Mouse (Mus musculus) heart, embryonic 11.5 days (tissue): ENCODE measurements around the gene Pirt. TPM values are rescaled to one million over a fixed set of nuclear protein-coding genes. Genes with fewer than 3 reads are reported as not detected.

Source experiments
- ATAC-seq: fragments of 200-750 bp; cut with Nextera tagmentation; replicated peaks from 2 replicates; pipeline ENCODE4 v1.8.0; 2017; ENCODE audit warnings: moderate library complexity; ENCODE audit not compliant: insufficient number of reproducible peaks, low FRiP score, low TSS enrichment
- H3K27ac ChIP-seq: fragments of 300-500 bp; sonication (generic); 2 replicates; pipeline ENCODE4 v1.5.1; 2014; ENCODE audit warnings: mild to moderate bottlenecking, low read depth, low read length
- H3K27me3 ChIP-seq: fragments of 300-500 bp; sonication (generic); 2 replicates; pipeline ENCODE4 v1.6.1; 2014; ENCODE audit warnings: mild to moderate bottlenecking, low read length, mixed read lengths; ENCODE audit not compliant: control insufficient read depth, insufficient read depth
- H3K36me3 ChIP-seq: fragments of 300-500 bp; sonication (generic); 2 replicates; pipeline ENCODE4 v1.6.1; 2014; ENCODE audit warnings: mild to moderate bottlenecking, low read length, moderate library complexity, mixed read lengths; ENCODE audit not compliant: control insufficient read depth, insufficient read depth
- H3K4me1 ChIP-seq: fragments of 300-500 bp; sonication (generic); 2 replicates; pipeline ENCODE4 v1.6.1; 2014; ENCODE audit warnings: low read length; ENCODE audit not compliant: control insufficient read depth, insufficient read depth
- H3K4me2 ChIP-seq: fragments of 300-500 bp; sonication (generic); 2 replicates; pipeline ENCODE4 v1.6.1; 2014; ENCODE audit warnings: mild to moderate bottlenecking, moderate library complexity
- H3K4me3 ChIP-seq: fragments of 300-500 bp; sonication (generic); 2 replicates; pipeline ENCODE4 v1.5.1; 2014; ENCODE audit warnings: low read depth, low read length
- H3K9ac ChIP-seq: fragments of 300-500 bp; sonication (generic); 2 replicates; pipeline ENCODE4 v1.6.1; 2014; ENCODE audit warnings: mild to moderate bottlenecking, low read depth, low read length, moderate library complexity
- H3K9me3 ChIP-seq: fragments of 300-500 bp; sonication (generic); replicated peaks from 2 replicates; pipeline ENCODE4 v1.6.1; 2016; ENCODE audit warnings: low read length; ENCODE audit not compliant: control insufficient read depth
- WGBS: fragments of 180-500 bp; shearing (Covaris S2); extraction: QIAGEN DNeasy Blood & Tissue Kit; methylation state at CpG from one replicate; pipeline ENCODE4 v1.1.7; 2014; ENCODE audit not compliant: insufficient replicate concordance; 5-methylcytosine and 5-hydroxymethylcytosine counted together
- polyA plus RNA-seq: library from polyadenylated mRNA; unstranded; fragments of >200 nt; fragmentation: Nextera tagmentation; extraction: Ambion mirVana; gene quantifications from 2 replicates; pipeline ENCODE4 v1.2.1, GENCODE M21; 2014

Pirt gene
- polyA plus RNA-seq, 1 experiment from 2014 or later = 10.0 TPM

DNA sequence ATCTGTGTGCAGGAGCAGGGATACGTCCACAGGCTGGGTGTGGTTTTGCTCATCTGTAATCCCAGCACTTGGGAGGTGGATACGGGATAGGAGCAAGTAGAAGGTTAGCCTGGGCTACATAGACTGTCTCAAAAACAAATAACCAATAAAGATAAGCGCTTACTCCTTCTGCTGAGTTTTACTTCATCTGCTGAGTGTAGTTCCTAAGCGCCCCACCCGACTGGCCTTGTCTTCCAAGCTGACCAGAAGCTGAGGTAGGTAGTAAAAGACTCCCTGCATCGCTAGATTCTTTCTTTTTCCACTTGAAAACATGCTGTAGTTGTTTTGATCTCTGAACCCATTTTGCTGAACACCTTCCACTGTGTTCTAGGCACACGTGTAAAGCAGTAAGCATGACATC, 9.0 kb upstream of the Pirt start:
- no peaks in the 10 kb centered on the region for H3K36me3 ChIP-seq
- H3K27me3 ChIP-seq = peaks cover 15% of the 10 kb centered on the region
- no peak overlapping the region for H3K9ac ChIP-seq
- H3K4me2 ChIP-seq = no peak overlapping the region
- peaks cover 3% of the 10 kb centered on the region; the same call in 1 of the 2 replicates for H3K4me1 ChIP-seq
- H3K9me3 ChIP-seq = no peaks in the 10 kb centered on the region
- no peak overlapping the region for H3K27ac ChIP-seq
- ATAC-seq = no peak
- H3K4me3 ChIP-seq = no peak overlapping the region
- WGBS = 82% methylated on average over 7 of the region's 7 CpGs

DNA sequence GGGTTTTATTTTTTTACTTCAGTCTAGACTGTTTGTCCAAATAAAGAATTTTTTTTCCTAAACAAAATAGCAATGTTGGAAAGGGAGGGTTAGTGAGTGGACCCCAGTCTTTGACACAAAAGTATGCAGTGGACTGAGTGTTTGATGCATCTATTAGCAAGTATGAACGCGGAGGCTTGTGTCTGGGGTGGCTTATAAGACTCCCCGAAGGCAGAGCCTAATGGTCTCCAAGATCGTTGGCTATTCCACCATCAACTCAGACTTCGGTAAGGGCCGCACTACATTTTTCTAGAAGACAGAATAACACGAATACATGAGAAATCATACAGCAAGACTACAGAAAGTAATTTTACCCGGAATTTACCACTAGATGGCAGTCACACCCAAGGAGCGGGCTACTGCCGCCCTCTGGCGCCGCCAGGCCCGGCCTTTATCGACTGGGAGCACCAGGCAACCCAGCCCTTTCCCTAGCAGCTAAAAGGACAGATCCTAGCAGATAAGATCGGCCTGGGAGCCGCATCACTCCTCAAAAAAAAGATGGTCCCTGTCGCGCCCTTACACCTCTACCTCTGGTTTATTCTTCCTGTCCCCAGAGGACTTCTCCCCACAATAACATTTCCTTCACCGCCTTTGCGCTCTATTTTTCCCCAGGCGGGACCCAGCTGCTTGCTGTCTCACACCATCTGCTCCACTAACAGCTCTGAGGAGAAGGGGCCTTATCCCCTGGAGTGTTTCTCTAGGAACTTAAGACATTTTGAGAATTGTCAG, 6.0 kb upstream of the Pirt start:
- H3K4me1 ChIP-seq = peaks cover 5% of the 10 kb centered on the region; the same call in 1 of the 2 replicates
- no peak overlapping the region for H3K4me3 ChIP-seq
- H3K27ac ChIP-seq = no peak overlapping the region
- no peak overlapping the region for H3K9ac ChIP-seq
- H3K4me2 ChIP-seq = peak overlapping the region; percentile 51
- H3K9me3 ChIP-seq = no peaks in the 10 kb centered on the region
- peaks cover 16% of the 10 kb centered on the region for H3K27me3 ChIP-seq
- 12% methylated on average over 21 of the region's 21 CpGs for WGBS
- ATAC-seq = no peak
- no peaks in the 10 kb centered on the region for H3K36me3 ChIP-seq

- peak overlapping the region; percentile 69 for H3K9ac ChIP-seq
- peaks cover under 1% of the 10 kb centered on the region; the same call in 1 of the 2 replicates for H3K27me3 ChIP-seq
Observed at GRCm38 (mm10) chr11:66912531-66913458, 1.0 kb downstream of the Pirt start.

GRCm38 (mm10) chr11:66914249-66914648, 2.5 kb downstream of the Pirt start:
- Histone ChIP-seq H3K36me3 (no peaks in the 10 kb centered on the region), H3K27me3 (no peaks in the 10 kb centered on the region; the same call in 1 of the 2 replicates), H3K4me1 (peaks cover 24% of the 10 kb centered on the region), H3K9ac (no peak overlapping the region), H3K27ac (peak overlapping the region; percentile 87; the same call in 1 of the 2 replicates), H3K4me3 (no peak overlapping the region), H3K9me3 (no peaks in the 10 kb centered on the region), H3K4me2 (peak overlapping the region; percentile 22; the same call in 1 of the 2 replicates)
- WGBS = 31% methylated on average over 3 of the region's 3 CpGs
- no peak for ATAC-seq

More at GRCm38 (mm10) chr11:66912531-66913458, 1.0 kb downstream of the Pirt start:
- peak overlapping the region; percentile 87 for H3K27ac ChIP-seq
- H3K4me3 ChIP-seq = peak overlapping the region; percentile 43
- 22% methylated on average over 17 of the region's 17 CpGs for WGBS
- peak overlapping the region; percentile 62 for H3K4me2 ChIP-seq
- peak; percentile 81 for ATAC-seq
- no peaks in the 10 kb centered on the region for H3K9me3 ChIP-seq
- H3K36me3 ChIP-seq = no peaks in the 10 kb centered on the region
- H3K4me1 ChIP-seq = peaks cover 24% of the 10 kb centered on the region

- Histone ChIP-seq H3K9me3 (no peaks in the 10 kb centered on the region), H3K27me3 (no peaks in the 10 kb centered on the region), H3K4me2 (no peak overlapping the region), H3K4me1 (no peaks in the 10 kb centered on the region), H3K27ac (no peak overlapping the region), H3K36me3 (no peaks in the 10 kb centered on the region), H3K4me3 (no peak overlapping the region), H3K9ac (no peak overlapping the region)
- WGBS = 69% methylated on average over 2 of the region's 2 CpGs
- ATAC-seq = no peak
Observed at GRCm38 (mm10) chr11:66920012-66920411, 8.2 kb downstream of the Pirt start.

- Histone ChIP-seq H3K27ac (no peak overlapping the region), H3K27me3 (no peaks in the 10 kb centered on the region), H3K4me3 (no peak overlapping the region), H3K36me3 (no peaks in the 10 kb centered on the region), H3K4me1 (no peaks in the 10 kb centered on the region), H3K4me2 (no peak overlapping the region), H3K9ac (no peak overlapping the region), H3K9me3 (no peaks in the 10 kb centered on the region)
- 77% methylated on average over 11 of the region's 11 CpGs for WGBS
- no peak for ATAC-seq
Observed at GRCm38 (mm10) chr11:66924095-66924823, 12.5 kb downstream of the Pirt start.

DNA sequence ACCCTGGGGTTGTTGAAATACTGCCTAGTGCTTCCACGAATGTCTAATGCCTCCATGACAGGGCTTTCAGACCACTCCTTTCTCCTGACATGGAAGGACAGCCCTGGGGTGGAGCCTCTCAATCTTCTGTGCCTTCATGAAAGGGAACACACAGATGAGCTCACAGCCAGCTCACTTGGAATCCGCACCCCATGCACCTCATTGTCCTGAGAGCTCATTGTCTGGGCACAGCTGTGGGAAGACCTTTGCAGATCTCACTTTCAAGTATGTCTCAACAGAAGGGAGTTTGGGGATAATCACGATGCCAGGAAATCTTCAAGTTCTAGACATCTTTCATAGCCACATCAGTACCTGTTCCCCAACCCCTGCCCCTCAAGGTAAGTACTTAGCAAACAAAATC, 16.5 kb downstream of the Pirt start:
- no peak overlapping the region for H3K27ac ChIP-seq
- H3K4me1 ChIP-seq = no peaks in the 10 kb centered on the region
- no peak for ATAC-seq
- no peak overlapping the region for H3K9ac ChIP-seq
- H3K4me2 ChIP-seq = no peak overlapping the region
- H3K36me3 ChIP-seq = no peaks in the 10 kb centered on the region
- H3K4me3 ChIP-seq = no peak overlapping the region
- WGBS = 60% methylated on average over 3 of the region's 3 CpGs
- H3K27me3 ChIP-seq = no peaks in the 10 kb centered on the region
- H3K9me3 ChIP-seq = no peaks in the 10 kb centered on the region
